Mouse (Mus musculus) limb, embryonic 14.5 days (tissue): ENCODE measurements at regions not wholly inside any gene's neighbourhood (a gene's known extent, or its start where the extent isn't known, plus 50 kb on each side); places are given as distances from the start of the nearest gene placed in this dataset.

Source experiments
- ATAC-seq: fragments of 200-750 bp; cut with Nextera tagmentation; 2 replicates; pipeline ENCODE4 v1.8.0; 2017; ENCODE audit warnings: low read depth, moderate number of reproducible peaks, moderate TSS enrichment; ENCODE audit not compliant: low FRiP score
- DNase-seq: peaks from one replicate; pipeline ENCODE4 v3.0.0-alpha.2; 2015; ENCODE audit warnings: low spot score
- H3K27ac ChIP-seq: fragments of 300-500 bp; sonication (generic); replicated peaks from 2 replicates; pipeline ENCODE4 v1.5.1; 2014; ENCODE audit warnings: low read depth, mild to moderate bottlenecking, low read length, moderate library complexity, mixed read lengths
- H3K27me3 ChIP-seq: fragments of 300-500 bp; sonication (generic); 2 replicates; pipeline ENCODE4 v1.6.1; 2014; ENCODE audit warnings: low read length, mixed read lengths; ENCODE audit not compliant: control insufficient read depth, insufficient read depth
- H3K36me3 ChIP-seq: fragments of 300-500 bp; sonication (generic); 2 replicates; pipeline ENCODE4 v1.6.1; 2014; ENCODE audit warnings: mild to moderate bottlenecking, low read length, moderate library complexity, mixed read lengths; ENCODE audit not compliant: control insufficient read depth, insufficient read depth
- H3K4me1 ChIP-seq: fragments of 300-500 bp; sonication (generic); 2 replicates; pipeline ENCODE4 v1.6.1; 2014; ENCODE audit warnings: antibody characterized with exemption, low read length, mixed read lengths; ENCODE audit not compliant: control insufficient read depth, insufficient read depth
- H3K4me2 ChIP-seq: fragments of 300-500 bp; sonication (generic); replicated peaks from 2 replicates; pipeline ENCODE4 v1.6.1; 2014; ENCODE audit warnings: low read depth, mild to moderate bottlenecking, low read length, moderate library complexity; ENCODE audit not compliant: severe bottlenecking
- H3K4me3 ChIP-seq: fragments of 300-500 bp; sonication (generic); replicated peaks from 2 replicates; pipeline ENCODE4 v1.5.1; 2014; ENCODE audit warnings: low read length
- H3K9ac ChIP-seq: fragments of 300-500 bp; sonication (generic); 2 replicates; pipeline ENCODE4 v1.6.1; 2014; ENCODE audit warnings: mild to moderate bottlenecking, low read depth, low read length, moderate library complexity; ENCODE audit not compliant: severe bottlenecking
- H3K9me3 ChIP-seq: fragments of 300-500 bp; sonication (generic); 2 replicates; pipeline ENCODE4 v1.6.1; 2016; ENCODE audit warnings: low read length; ENCODE audit not compliant: control insufficient read depth
- POLR2A ChIP-seq: fragments of 200-500 bp; IDR thresholded peaks from 2 replicates; pipeline ENCODE4 v1.8.0; 2012; ENCODE audit warnings: inconsistent platforms, mild to moderate bottlenecking, moderate library complexity, borderline replicate concordance; ENCODE audit not compliant: insufficient read depth, insufficient read length; ENCODE audit errors: extremely low read depth
- WGBS: fragments of 180-500 bp; shearing (Covaris S2); extraction: QIAGEN DNeasy Blood & Tissue Kit; methylation state at CpG from one replicate; pipeline ENCODE4 v1.1.7; 2014; 5-methylcytosine and 5-hydroxymethylcytosine counted together

GRCm38 (mm10) chr10:24469741-24470140, 125.5 kb upstream of the Ccn2 start:
- H3K36me3 ChIP-seq, result no peaks in the 10 kb centered on the region
- H3K9me3 ChIP-seq, result no peaks in the 10 kb centered on the region
- H3K27ac ChIP-seq, result no peak overlapping the region
- no peaks in the 10 kb centered on the region for H3K27me3 ChIP-seq
- no peak for TF ChIP-seq POLR2A
- 94% methylated on average over 1 of the region's 1 CpGs for WGBS
- ATAC-seq, result no peak
- H3K4me1 ChIP-seq, result no peaks in the 10 kb centered on the region
- DNase-seq, result no peak
- no peak overlapping the region for H3K4me2 ChIP-seq
- H3K9ac ChIP-seq, result no peak overlapping the region
- no peak overlapping the region for H3K4me3 ChIP-seq

- no peaks in the 10 kb centered on the region for H3K27me3 ChIP-seq
- no peak overlapping the region for H3K4me2 ChIP-seq
- no peak overlapping the region for H3K4me3 ChIP-seq
- H3K4me1 ChIP-seq, result no peaks in the 10 kb centered on the region
- no peak for ATAC-seq
- WGBS, result 79% methylated on average over 2 of the region's 2 CpGs
- H3K9ac ChIP-seq, result no peak overlapping the region
- no peaks in the 10 kb centered on the region for H3K9me3 ChIP-seq
- TF ChIP-seq POLR2A, result no peak
- H3K27ac ChIP-seq, result no peak overlapping the region
- no peaks in the 10 kb centered on the region for H3K36me3 ChIP-seq
- DNase-seq, result no peak
Measured at GRCm38 (mm10) chr10:24471521-24471920, 123.7 kb upstream of the Ccn2 start.

GRCm38 (mm10) chr10:24476288-24476687, 119.0 kb upstream of the Ccn2 start:
- Histone ChIP-seq H3K27ac (no peak overlapping the region), H3K4me2 (no peak overlapping the region), H3K9ac (no peak overlapping the region), H3K4me1 (no peaks in the 10 kb centered on the region), H3K36me3 (no peaks in the 10 kb centered on the region), H3K4me3 (no peak overlapping the region), H3K9me3 (no peaks in the 10 kb centered on the region), H3K27me3 (no peaks in the 10 kb centered on the region)
- ATAC-seq (no peak), DNase-seq (no peak)
- no peak for TF ChIP-seq POLR2A

- DNase-seq (no peak), ATAC-seq (no peak)
- WGBS, result 89% methylated on average over 2 of the region's 2 CpGs
- Histone ChIP-seq H3K9me3 (no peaks in the 10 kb centered on the region), H3K27ac (no peak overlapping the region), H3K4me1 (no peaks in the 10 kb centered on the region), H3K4me3 (no peak overlapping the region), H3K36me3 (no peaks in the 10 kb centered on the region), H3K4me2 (no peak overlapping the region), H3K9ac (no peak overlapping the region), H3K27me3 (no peaks in the 10 kb centered on the region)
- TF ChIP-seq POLR2A, result no peak
Measured at GRCm38 (mm10) chr10:24478535-24478934, 116.7 kb upstream of the Ccn2 start.

GRCm38 (mm10) chr10:24479148-24479547, 116.1 kb upstream of the Ccn2 start:
- Histone ChIP-seq H3K27ac (no peak overlapping the region), H3K36me3 (no peaks in the 10 kb centered on the region), H3K9me3 (no peaks in the 10 kb centered on the region), H3K4me2 (no peak overlapping the region), H3K27me3 (no peaks in the 10 kb centered on the region), H3K4me1 (no peaks in the 10 kb centered on the region), H3K9ac (no peak overlapping the region), H3K4me3 (no peak overlapping the region)
- DNase-seq (no peak), ATAC-seq (no peak)
- TF ChIP-seq POLR2A, result no peak
- 82% methylated on average over 11 of the region's 11 CpGs for WGBS

- Histone ChIP-seq H3K9me3 (no peaks in the 10 kb centered on the region), H3K4me2 (no peak overlapping the region), H3K4me3 (no peak overlapping the region), H3K27ac (no peak overlapping the region), H3K36me3 (no peaks in the 10 kb centered on the region), H3K27me3 (no peaks in the 10 kb centered on the region), H3K4me1 (peaks cover 5% of the 10 kb centered on the region; the same call in 1 of the 2 replicates), H3K9ac (no peak overlapping the region)
- 58% methylated on average over 9 of the region's 9 CpGs for WGBS
- no peak for TF ChIP-seq POLR2A
- DNase-seq, result no peak
- no peak for ATAC-seq
Measured at GRCm38 (mm10) chr10:24481926-24482612, 113.2 kb upstream of the Ccn2 start.
